8 mouse cellular contexts compared by ENCODE assay signal in the genomic region with DNA sequence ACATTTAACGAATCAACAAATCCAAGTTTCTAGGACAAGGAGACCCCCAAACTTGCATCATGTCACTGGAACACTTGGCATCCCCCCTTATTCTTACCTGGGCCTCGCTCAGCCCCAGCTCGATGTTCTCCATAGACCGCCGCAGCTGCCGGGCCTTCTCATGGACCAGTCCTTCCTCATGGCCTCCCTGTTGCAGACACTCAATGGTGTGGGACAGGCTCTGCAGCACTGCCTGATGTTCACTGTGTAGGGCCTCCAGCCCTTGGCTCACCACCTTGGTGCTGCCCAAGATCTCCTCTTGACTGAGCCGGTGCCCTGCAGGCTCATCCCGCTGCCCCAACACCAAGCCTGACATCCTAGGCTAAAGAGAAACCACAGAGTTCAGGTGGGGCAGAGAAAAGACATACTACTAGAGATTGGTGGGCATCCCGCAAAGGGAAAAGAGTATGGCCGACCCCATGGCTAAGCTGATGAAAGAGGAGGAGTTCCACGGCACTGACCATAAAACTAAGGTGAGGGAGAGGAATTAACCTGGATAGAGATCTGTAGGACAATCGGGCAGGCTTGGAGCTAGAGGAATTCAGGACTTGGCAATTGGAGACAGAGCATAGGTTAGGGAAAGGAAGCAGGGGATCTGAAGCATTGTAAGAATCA. TPM values are rescaled to one million over a fixed set of nuclear protein-coding genes. Genes with fewer than 3 reads are reported as not detected.
DNase-seq lines count a peak whose midpoint lies in the region; ATAC-seq lines count a peak whose summit lies in the region.

No protein-coding gene starts in this region.

- intact Hi-C loops in heart, postnatal 25 days (cut with DNase I) = loop anchor here (2.0 kb wide), 1 partner anchor 87 kb away; a partner anchor contains a TSS

- no peak for ATAC-seq in hindbrain, embryonic 14.5 days (ENCODE audit: low FRiP score)
- ATAC-seq in midbrain, embryonic 12.5 days (ENCODE audit: low FRiP score, low read depth) = no peak

- H3K9ac ChIP-seq in hindbrain, embryonic 14.5 days = peak overlapping the region; percentile 67; the same call in 1 of the 2 replicates
- H3K9ac ChIP-seq in midbrain, embryonic 12.5 days (replicated peaks) = peak overlapping the region; percentile 77

- H3K27ac ChIP-seq in heart, embryonic 10.5 days = peak overlapping the region; percentile 93; the same call in 1 of the 2 replicates
- H3K27ac ChIP-seq in brown adipose tissue, adult 24 weeks (replicated peaks; ENCODE audit: low read depth, low read length) = no peak overlapping the region
- no peak overlapping the region for H3K27ac ChIP-seq in hindbrain, embryonic 14.5 days
- no peak overlapping the region for H3K27ac ChIP-seq in midbrain, embryonic 12.5 days (replicated peaks)

- 84% methylated on average over 12 of the region's 12 CpGs for WGBS in heart, embryonic 10.5 days
- 90% methylated on average over 12 of the region's 12 CpGs for WGBS in hindbrain, embryonic 14.5 days
- WGBS in midbrain, embryonic 12.5 days = 87% methylated on average over 12 of the region's 12 CpGs

- peaks cover 43% of the 10 kb centered on the region for H3K36me3 ChIP-seq in heart, embryonic 10.5 days
- H3K36me3 ChIP-seq in hindbrain, embryonic 14.5 days (replicated peaks; ENCODE audit: control insufficient read depth, insufficient read depth) = peaks cover 41% of the 10 kb centered on the region
- H3K36me3 ChIP-seq in midbrain, embryonic 12.5 days = peaks cover 41% of the 10 kb centered on the region

- peaks cover 22% of the 10 kb centered on the region for H3K4me1 ChIP-seq in heart, embryonic 10.5 days
- 0 out of 2 replicates have a peak, but pooled peaks cover 2% of the 10 kb centered on the region for H3K4me1 ChIP-seq in brown adipose tissue, adult 24 weeks (ENCODE audit: control insufficient read depth, insufficient read depth, insufficient read length, low read length)
- H3K4me1 ChIP-seq in hindbrain, embryonic 14.5 days (replicated peaks; ENCODE audit: control insufficient read depth, insufficient read depth, low read length) = peaks cover 18% of the 10 kb centered on the region
- H3K4me1 ChIP-seq in midbrain, embryonic 12.5 days = peaks cover 22% of the 10 kb centered on the region

- H3K4me3 ChIP-seq in heart, embryonic 10.5 days = peak overlapping the region; percentile 89
- H3K4me3 ChIP-seq in brown adipose tissue, adult 24 weeks (ENCODE audit: insufficient read depth, low read depth, low read length) = peak overlapping the region; percentile 89
- peak overlapping the region; percentile 59 for H3K4me3 ChIP-seq in hindbrain, embryonic 14.5 days (replicated peaks; ENCODE audit: low read length)
- peak overlapping the region; percentile 72 for H3K4me3 ChIP-seq in midbrain, embryonic 12.5 days

- no peaks in the 10 kb centered on the region for H3K9me3 ChIP-seq in heart, embryonic 10.5 days
- H3K9me3 ChIP-seq in hindbrain, embryonic 14.5 days (ENCODE audit: control insufficient read depth, low read length) = no peaks in the 10 kb centered on the region
- H3K9me3 ChIP-seq in midbrain, embryonic 12.5 days = no peaks in the 10 kb centered on the region

- no peaks in the 10 kb centered on the region for H3K27me3 ChIP-seq in heart, embryonic 10.5 days (ENCODE audit: insufficient read depth, poor library complexity, severe bottlenecking)
- H3K27me3 ChIP-seq in hindbrain, embryonic 14.5 days (ENCODE audit: control insufficient read depth, insufficient read depth, low read length) = no peaks in the 10 kb centered on the region
- no peaks in the 10 kb centered on the region for H3K27me3 ChIP-seq in midbrain, embryonic 12.5 days

- DNase-seq in heart, embryonic 10.5 days (ENCODE audit: low spot score) = no peak
- DNase-seq in heart, postnatal 25 days (ENCODE audit: low spot score) = no peak
- DNase-seq in hindbrain, embryonic 14.5 days (ENCODE audit: low spot score) = no peak
- no peak for DNase-seq in layer of hippocampus, adult 9-11 months
- no peak for DNase-seq in spleen, postnatal 36 days (ENCODE audit: low spot score in 2 of 2)
- DNase-seq in spleen, postnatal 14 days (ENCODE audit: low spot score in 2 of 2) = no peak

- H3K4me2 ChIP-seq in hindbrain, embryonic 14.5 days (replicated peaks) = peak overlapping the region; percentile 67
- H3K4me2 ChIP-seq in midbrain, embryonic 12.5 days (replicated peaks) = peak overlapping the region; percentile 94

RNA-seq across cellular contexts. Expression of a gene that starts 1.5 kb away (rescaled TPM):
- 21.1 and 22.5 TPM in 2 replicates for polyA plus RNA-seq in heart, embryonic 10.5 days (2016; fragmentation: Nextera tagmentation; extraction: Ambion mirVana)
- total RNA-seq in heart, postnatal 25 days (2021) = 10 to 100 TPM; 26.3 to 27.1 TPM
- polyA plus RNA-seq in brown adipose tissue, adult 24 weeks (2012; ENCODE audit: insufficient read depth, insufficient read length, missing spikeins) = 15.7 and 15.9 TPM in 2 replicates
- 26.2 and 30.5 TPM in 2 replicates for polyA plus RNA-seq in hindbrain, embryonic 14.5 days (2014; fragmentation: Nextera tagmentation; extraction: Ambion mirVana)
- polyA plus RNA-seq in midbrain, embryonic 12.5 days (2016; fragmentation: Nextera tagmentation; extraction: Ambion mirVana) = 43.6 and 44.7 TPM in 2 replicates

RNA-seq across cellular contexts. Expression of a gene that starts 1.8 kb away (rescaled TPM):
- 131 and 151 TPM in 2 replicates for polyA plus RNA-seq in heart, embryonic 10.5 days (2016; fragmentation: Nextera tagmentation; extraction: Ambion mirVana)
- total RNA-seq in heart, postnatal 25 days (2021) = 100 to 1,000 TPM; 125 to 132 TPM
- polyA plus RNA-seq in brown adipose tissue, adult 24 weeks (2012; ENCODE audit: insufficient read depth, insufficient read length, missing spikeins) = 118 and 151 TPM in 2 replicates
- 66.5 and 71.2 TPM in 2 replicates for polyA plus RNA-seq in hindbrain, embryonic 14.5 days (2014; fragmentation: Nextera tagmentation; extraction: Ambion mirVana)
- polyA plus RNA-seq in midbrain, embryonic 12.5 days (2016; fragmentation: Nextera tagmentation; extraction: Ambion mirVana) = 73.9 and 88.4 TPM in 2 replicates

RNA-seq across cellular contexts. Expression of a gene that starts 5.9 kb away (rescaled TPM):
- polyA plus RNA-seq in heart, embryonic 10.5 days (2016; fragmentation: Nextera tagmentation; extraction: Ambion mirVana) = 44.8 and 51.3 TPM in 2 replicates
- 10 to 100 TPM; 21.3 to 23.0 TPM for total RNA-seq in heart, postnatal 25 days (2021)
- 8.9 and 13.8 TPM in 2 replicates for polyA plus RNA-seq in brown adipose tissue, adult 24 weeks (2012; ENCODE audit: insufficient read depth, insufficient read length, missing spikeins)
- 29.7 and 30.2 TPM in 2 replicates for polyA plus RNA-seq in hindbrain, embryonic 14.5 days (2014; fragmentation: Nextera tagmentation; extraction: Ambion mirVana)
- 48.3 and 49.0 TPM in 2 replicates for polyA plus RNA-seq in midbrain, embryonic 12.5 days (2016; fragmentation: Nextera tagmentation; extraction: Ambion mirVana)

RNA-seq across cellular contexts. Expression of a gene that starts 15.0 kb away (rescaled TPM):
- polyA plus RNA-seq in heart, embryonic 10.5 days (2016; fragmentation: Nextera tagmentation; extraction: Ambion mirVana) = 65.4 and 67.7 TPM in 2 replicates
- 1 to 10 TPM; 3.3 to 4.1 TPM for total RNA-seq in heart, postnatal 25 days (2021)
- 0.42 TPM in 1 of 2 replicates, not detected in the other for polyA plus RNA-seq in brown adipose tissue, adult 24 weeks (2012; ENCODE audit: insufficient read depth, insufficient read length, missing spikeins)
- polyA plus RNA-seq in hindbrain, embryonic 14.5 days (2014; fragmentation: Nextera tagmentation; extraction: Ambion mirVana) = 19.2 and 20.6 TPM in 2 replicates
- polyA plus RNA-seq in midbrain, embryonic 12.5 days (2016; fragmentation: Nextera tagmentation; extraction: Ambion mirVana) = 57.1 and 63.4 TPM in 2 replicates

RNA-seq across cellular contexts. Expression of a gene that starts 29.9 kb away (rescaled TPM):
- 46.3 and 61.0 TPM in 2 replicates for polyA plus RNA-seq in heart, embryonic 10.5 days (2016; fragmentation: Nextera tagmentation; extraction: Ambion mirVana)
- 10 to 100 TPM in 1 of 2 experiments, 1 to 10 TPM in 1; 9.9 to 10.8 TPM for total RNA-seq in heart, postnatal 25 days (2021)
- polyA plus RNA-seq in brown adipose tissue, adult 24 weeks (2012; ENCODE audit: insufficient read depth, insufficient read length, missing spikeins) = 19.7 and 20.6 TPM in 2 replicates
- polyA plus RNA-seq in hindbrain, embryonic 14.5 days (2014; fragmentation: Nextera tagmentation; extraction: Ambion mirVana) = 41.6 and 44.7 TPM in 2 replicates
- polyA plus RNA-seq in midbrain, embryonic 12.5 days (2016; fragmentation: Nextera tagmentation; extraction: Ambion mirVana) = 54.1 and 56.0 TPM in 2 replicates
